Mouse (Mus musculus): ENCODE data around the gene Clec4a3. TPM values are rescaled to one million over a fixed set of nuclear protein-coding genes. Genes with fewer than 3 reads are reported as not detected.

The Clec4a3 gene
- total RNA-seq (2014; rRNA removed; ENCODE audit: low replicate concordance) (1.3 and 2.7 TPM in 2 replicates), polyA plus RNA-seq (2015; fragmentation: Nextera tagmentation; extraction: Ambion mirVana) (2.5 and 3.4 TPM in 2 replicates)

DNA sequence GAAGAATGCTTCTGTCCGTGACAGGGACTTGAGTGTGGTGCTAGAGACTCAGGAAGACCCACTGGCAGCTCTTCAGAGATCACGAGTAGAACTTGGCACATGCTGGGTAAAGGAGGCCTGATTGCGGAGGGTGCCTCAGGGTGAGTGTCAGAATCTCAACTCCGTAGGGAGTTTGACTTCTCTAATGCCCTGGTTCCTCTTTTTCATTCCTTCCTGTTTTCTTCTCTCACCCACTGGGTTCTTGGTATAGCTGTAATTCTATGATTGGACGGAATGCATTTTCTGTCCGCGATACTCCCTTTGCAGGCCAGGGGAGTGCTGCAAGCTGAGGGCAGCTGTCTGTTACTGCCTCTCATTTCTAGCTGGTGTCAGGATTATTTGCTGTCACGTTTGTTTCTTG is at the start of gene Clec4a3:
Clec4a3 (plus strand) TSS at position 115 of the 400 bp plus-strand sequence.
- 70% methylated on average over 8 of the region's 8 CpGs for WGBS
- H3K9me3 ChIP-seq (replicated peaks; ENCODE audit: control insufficient read depth, low read length), result no peaks in the 10 kb centered on the region
- ATAC-seq (ENCODE audit: insufficient read depth, low read depth) (no peak), DNase-seq (ENCODE audit: low spot score) (no peak)
- H3K4me1 ChIP-seq (ENCODE audit: control insufficient read depth, insufficient read depth), result no peaks in the 10 kb centered on the region
- no peaks in the 10 kb centered on the region for H3K36me3 ChIP-seq (replicated peaks; ENCODE audit: control insufficient read depth, insufficient read depth, low read length)
- no peak within 1 kb of the TSS for H3K4me3 ChIP-seq (ENCODE audit: low read depth, low read length)
- H3K27ac ChIP-seq (ENCODE audit: low read depth), result no peak within 1 kb of the TSS
- no peaks in the 10 kb centered on the region for H3K27me3 ChIP-seq (ENCODE audit: control insufficient read depth, insufficient read depth, low read length)
- no peak for TF ChIP-seq EP300 (IDR thresholded peaks at IDR 0.05; ENCODE audit: low read depth)
- TF ChIP-seq CTCF (IDR thresholded peaks at IDR 0.05; ENCODE audit: low read depth), result no peak
- no peak within 1 kb of the TSS for H3K4me2 ChIP-seq (ENCODE audit: low read depth, low read length)
- H3K9ac ChIP-seq (replicated peaks; ENCODE audit: low read depth, low read length), result no peak within 1 kb of the TSS

DNA sequence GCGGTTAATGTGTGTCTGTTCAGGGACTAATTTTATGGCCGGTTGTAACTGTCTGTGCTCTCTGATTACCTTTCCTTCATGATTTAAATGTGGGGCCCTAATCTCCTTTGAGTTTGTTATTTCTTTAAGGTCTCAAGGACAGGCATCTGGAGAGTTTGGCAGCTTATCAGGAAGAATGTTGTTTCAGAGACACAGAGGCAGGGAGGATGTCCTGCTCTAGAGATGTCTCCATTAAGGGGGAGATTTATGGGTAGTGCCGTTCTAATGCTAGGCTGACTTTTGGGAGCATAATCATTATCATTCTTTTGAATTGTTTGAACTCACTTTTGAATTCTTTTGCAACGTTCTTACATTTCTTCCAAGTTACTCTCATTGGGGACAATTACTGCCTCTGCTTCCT is 32.4 kb upstream of the Clec4a3 start:
- no peak overlapping the region for H3K4me2 ChIP-seq (ENCODE audit: low read depth, low read length)
- DNase-seq (ENCODE audit: low spot score) (no peak), ATAC-seq (ENCODE audit: insufficient read depth, low read depth) (no peak)
- H3K9ac ChIP-seq (replicated peaks; ENCODE audit: low read depth, low read length), result no peak overlapping the region
- no peak overlapping the region for H3K4me3 ChIP-seq (ENCODE audit: low read depth, low read length)
- no peaks in the 10 kb centered on the region for H3K9me3 ChIP-seq (replicated peaks; ENCODE audit: control insufficient read depth, low read length)
- no peaks in the 10 kb centered on the region for H3K27me3 ChIP-seq (ENCODE audit: control insufficient read depth, insufficient read depth, low read length)
- H3K4me1 ChIP-seq (ENCODE audit: control insufficient read depth, insufficient read depth), result no peaks in the 10 kb centered on the region
- no peaks in the 10 kb centered on the region for H3K36me3 ChIP-seq (replicated peaks; ENCODE audit: control insufficient read depth, insufficient read depth, low read length)
- no peak overlapping the region for H3K27ac ChIP-seq (ENCODE audit: low read depth)
- WGBS, result 34% methylated on average over 4 of the region's 4 CpGs
- TF ChIP-seq EP300 (IDR thresholded peaks at IDR 0.05; ENCODE audit: low read depth), result no peak

DNA sequence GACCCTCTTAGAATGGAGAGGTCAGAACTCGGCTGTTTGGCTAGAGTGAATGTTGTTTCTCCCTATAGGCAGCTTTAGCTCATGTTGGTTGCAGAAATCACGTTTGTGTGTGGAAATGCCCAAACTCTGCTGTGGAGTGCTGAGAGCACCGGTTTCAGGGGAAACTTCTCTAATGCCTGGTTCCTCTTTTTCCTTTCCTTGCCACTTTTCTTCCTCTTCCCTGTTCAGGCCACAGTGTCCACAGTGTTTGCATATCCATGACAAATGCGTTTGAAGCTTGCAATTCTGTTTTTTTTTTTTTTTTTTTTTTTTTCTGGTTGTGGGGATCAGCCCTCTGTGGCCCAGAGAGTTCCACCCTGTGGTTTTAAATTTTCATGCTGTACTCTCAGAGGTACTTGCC is 30.9 kb upstream of the Clec4a3 start, which contains the start of gene Clec4a1:
Clec4a1 (plus strand) TSS at position 398 of the 400 bp plus-strand sequence.
- Histone ChIP-seq H3K4me1 (ENCODE audit: control insufficient read depth, insufficient read depth) (no peaks in the 10 kb centered on the region), H3K27ac (ENCODE audit: low read depth) (no peak within 1 kb of the TSS), H3K9ac (replicated peaks; ENCODE audit: low read depth, low read length) (no peak within 1 kb of the TSS), H3K4me3 (ENCODE audit: low read depth, low read length) (no peak within 1 kb of the TSS), H3K36me3 (replicated peaks; ENCODE audit: control insufficient read depth, insufficient read depth, low read length) (no peaks in the 10 kb centered on the region), H3K4me2 (ENCODE audit: low read depth, low read length) (no peak within 1 kb of the TSS), H3K9me3 (replicated peaks; ENCODE audit: control insufficient read depth, low read length) (no peaks in the 10 kb centered on the region), H3K27me3 (ENCODE audit: control insufficient read depth, insufficient read depth, low read length) (no peaks in the 10 kb centered on the region)
- ATAC-seq (ENCODE audit: insufficient read depth, low read depth) (no peak), DNase-seq (ENCODE audit: low spot score) (no peak)
- 39% methylated on average over 4 of the region's 4 CpGs for WGBS
- TF ChIP-seq EP300 (IDR thresholded peaks at IDR 0.05; ENCODE audit: low read depth) (no peak), CTCF (IDR thresholded peaks at IDR 0.05; ENCODE audit: low read depth) (no peak)

DNA sequence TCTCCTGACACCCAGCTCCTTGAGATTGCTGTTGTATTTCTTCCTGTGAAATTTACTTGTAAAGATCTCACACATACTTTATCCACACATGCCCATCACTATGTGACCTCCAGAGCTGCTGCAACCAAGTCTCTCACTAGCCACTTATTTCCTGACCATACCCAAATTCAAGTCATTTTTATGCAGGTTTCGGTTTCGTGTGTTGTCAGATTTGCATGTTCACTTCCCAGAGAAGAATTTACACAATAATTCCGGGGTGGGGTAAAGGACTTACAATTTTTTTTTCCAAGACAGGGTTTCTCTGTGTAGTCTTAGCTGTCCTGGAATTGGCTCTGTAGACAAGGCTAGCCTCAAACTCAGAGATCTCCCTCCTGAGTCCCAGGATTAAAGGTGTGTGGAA is 17.5 kb upstream of the Clec4a3 start:
- 73% methylated on average over 3 of the region's 3 CpGs for WGBS
- no peaks in the 10 kb centered on the region for H3K4me1 ChIP-seq (ENCODE audit: control insufficient read depth, insufficient read depth)
- TF ChIP-seq EP300 (IDR thresholded peaks at IDR 0.05; ENCODE audit: low read depth), result no peak
- TF ChIP-seq CTCF (IDR thresholded peaks at IDR 0.05; ENCODE audit: low read depth), result no peak
- H3K9ac ChIP-seq (replicated peaks; ENCODE audit: low read depth, low read length), result no peak overlapping the region
- ATAC-seq (ENCODE audit: insufficient read depth, low read depth) (no peak), DNase-seq (ENCODE audit: low spot score) (no peak)
- H3K9me3 ChIP-seq (replicated peaks; ENCODE audit: control insufficient read depth, low read length), result no peaks in the 10 kb centered on the region
- H3K4me3 ChIP-seq (ENCODE audit: low read depth, low read length), result no peak overlapping the region
- H3K27me3 ChIP-seq (ENCODE audit: control insufficient read depth, insufficient read depth, low read length), result no peaks in the 10 kb centered on the region
- no peak overlapping the region for H3K4me2 ChIP-seq (ENCODE audit: low read depth, low read length)
- H3K36me3 ChIP-seq (replicated peaks; ENCODE audit: control insufficient read depth, insufficient read depth, low read length), result no peaks in the 10 kb centered on the region
- no peak overlapping the region for H3K27ac ChIP-seq (ENCODE audit: low read depth)

DNA sequence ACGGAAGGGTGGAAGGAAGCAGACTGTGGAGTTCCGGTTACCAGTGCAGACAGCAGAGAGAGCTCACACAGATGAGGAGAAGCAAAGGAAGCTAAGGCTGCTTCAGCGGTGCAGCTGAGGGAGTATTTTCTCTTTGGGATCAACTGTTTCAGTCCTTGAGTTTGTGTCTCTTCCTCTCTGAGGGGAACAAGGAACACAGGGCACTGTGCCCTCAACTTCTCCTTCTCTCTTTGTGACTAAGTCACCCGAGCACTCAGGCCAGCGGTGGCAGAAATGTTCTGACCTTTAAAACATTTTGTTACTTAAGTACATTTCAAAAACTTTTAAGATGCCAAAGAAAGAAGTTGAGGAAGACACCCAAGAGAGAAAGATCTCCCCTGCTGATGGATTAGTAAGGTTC is 12.7 kb upstream of the Clec4a3 start:
- no peak for TF ChIP-seq EP300 (IDR thresholded peaks at IDR 0.05; ENCODE audit: low read depth)
- TF ChIP-seq CTCF (IDR thresholded peaks at IDR 0.05; ENCODE audit: low read depth), result no peak
- Histone ChIP-seq H3K27ac (ENCODE audit: low read depth) (no peak overlapping the region), H3K4me1 (ENCODE audit: control insufficient read depth, insufficient read depth) (no peaks in the 10 kb centered on the region), H3K4me2 (ENCODE audit: low read depth, low read length) (no peak overlapping the region), H3K4me3 (ENCODE audit: low read depth, low read length) (no peak overlapping the region), H3K27me3 (ENCODE audit: control insufficient read depth, insufficient read depth, low read length) (no peaks in the 10 kb centered on the region), H3K9me3 (replicated peaks; ENCODE audit: control insufficient read depth, low read length) (no peaks in the 10 kb centered on the region), H3K36me3 (replicated peaks; ENCODE audit: control insufficient read depth, insufficient read depth, low read length) (no peaks in the 10 kb centered on the region), H3K9ac (replicated peaks; ENCODE audit: low read depth, low read length) (no peak overlapping the region)
- DNase-seq (ENCODE audit: low spot score), result no peak
- WGBS, result 70% methylated on average over 5 of the region's 5 CpGs
- no peak for ATAC-seq (ENCODE audit: insufficient read depth, low read depth)

DNA sequence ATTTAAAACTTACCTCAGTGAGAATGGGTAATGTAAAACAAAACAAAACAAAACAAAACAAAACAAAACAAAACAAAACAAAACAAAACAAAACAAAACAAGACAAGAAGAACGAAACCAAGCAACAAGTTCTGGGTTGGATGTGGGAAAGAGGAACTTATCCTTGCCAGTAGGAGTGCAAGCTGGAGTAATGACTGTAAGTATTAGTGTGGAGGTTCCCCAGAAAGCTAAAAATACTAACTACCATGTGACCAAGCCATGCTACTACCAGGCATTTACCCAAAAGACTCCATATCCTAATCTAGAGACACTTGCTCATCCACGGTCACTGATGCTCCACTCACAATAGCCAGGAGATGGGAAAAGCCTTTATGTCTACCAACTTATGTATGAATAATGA is 5.6 kb upstream of the Clec4a3 start:
- Histone ChIP-seq H3K9ac (replicated peaks; ENCODE audit: low read depth, low read length) (no peak overlapping the region), H3K4me1 (ENCODE audit: control insufficient read depth, insufficient read depth) (no peaks in the 10 kb centered on the region), H3K36me3 (replicated peaks; ENCODE audit: control insufficient read depth, insufficient read depth, low read length) (no peaks in the 10 kb centered on the region), H3K9me3 (replicated peaks; ENCODE audit: control insufficient read depth, low read length) (no peaks in the 10 kb centered on the region), H3K27me3 (ENCODE audit: control insufficient read depth, insufficient read depth, low read length) (no peaks in the 10 kb centered on the region), H3K4me2 (ENCODE audit: low read depth, low read length) (no peak overlapping the region), H3K4me3 (ENCODE audit: low read depth, low read length) (no peak overlapping the region), H3K27ac (ENCODE audit: low read depth) (no peak overlapping the region)
- DNase-seq (ENCODE audit: low spot score), result no peak
- no peak for ATAC-seq (ENCODE audit: insufficient read depth, low read depth)
- 65% methylated on average over 2 of the region's 2 CpGs for WGBS
- TF ChIP-seq CTCF (IDR thresholded peaks at IDR 0.05; ENCODE audit: low read depth) (no peak), EP300 (IDR thresholded peaks at IDR 0.05; ENCODE audit: low read depth) (no peak)
